Mouse (Mus musculus): Measurements from ENCODE around the gene Aup1.

Gene Aup1

DNA sequence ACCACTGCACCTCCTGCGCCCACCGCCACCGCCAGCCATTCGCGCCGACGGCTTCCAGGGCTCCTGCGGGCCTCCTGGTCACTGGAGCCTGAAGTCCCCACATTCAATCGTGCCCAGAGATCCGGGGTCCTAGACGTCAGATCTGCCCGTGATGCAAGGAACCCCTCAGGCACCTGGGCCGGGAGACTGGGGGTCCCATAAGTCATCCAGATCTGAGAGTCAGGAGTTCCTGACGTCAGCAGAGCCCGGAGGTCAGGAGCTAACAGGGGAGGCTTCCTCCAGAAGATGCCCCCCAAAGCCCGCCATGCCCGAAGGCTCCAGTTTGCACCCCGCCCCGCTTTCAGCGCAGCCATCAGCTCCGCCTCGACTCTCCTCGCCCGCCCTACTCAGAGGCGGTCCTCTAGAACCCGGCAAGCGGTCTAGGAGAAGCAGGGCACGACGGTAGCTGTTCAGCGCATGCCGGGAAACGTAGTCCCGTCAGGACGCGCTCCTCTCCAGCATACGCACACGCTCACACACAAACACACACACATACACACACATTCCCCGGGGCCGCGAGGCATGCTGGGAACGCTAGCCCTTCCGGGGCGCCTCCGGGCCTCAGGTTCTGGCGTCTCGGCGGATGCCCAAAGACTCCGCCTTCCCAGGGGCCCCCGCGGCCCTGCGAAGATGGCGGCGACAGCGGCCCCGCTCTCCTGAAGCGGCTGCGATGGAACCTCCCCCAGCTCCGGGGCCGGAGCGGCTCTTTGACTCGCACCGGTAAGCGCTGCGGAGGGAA, at the start of gene Aup1:
Gene Aup1, plus strand, starts transcription at position 448 of the 778 bp plus-strand sequence.
- peak; percentile 98 for DNase-seq (ENCODE audit: low spot score in 2 of 2)

DNA sequence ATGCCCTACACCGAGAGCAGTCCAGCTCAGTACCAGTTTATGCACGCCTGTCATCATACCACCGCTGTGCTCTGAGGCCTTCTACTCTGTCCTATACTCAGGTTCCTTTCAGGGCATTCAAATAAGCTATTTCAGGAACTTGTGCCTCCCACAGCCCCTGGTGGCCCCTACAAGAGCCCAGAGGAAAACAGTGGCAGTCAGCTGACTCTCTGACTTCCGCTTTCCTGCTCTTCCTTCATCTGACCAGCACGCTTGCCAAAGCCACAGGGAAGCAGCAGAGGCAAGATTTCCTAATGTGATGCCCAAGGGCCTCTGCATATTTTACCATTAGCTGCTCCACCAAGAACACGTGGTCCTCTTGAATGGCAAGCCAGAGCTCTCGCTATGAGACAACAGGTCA, 49.4 kb upstream of the Aup1 start:
- DNase-seq (ENCODE audit: low spot score in 2 of 2), result no peak

DNA sequence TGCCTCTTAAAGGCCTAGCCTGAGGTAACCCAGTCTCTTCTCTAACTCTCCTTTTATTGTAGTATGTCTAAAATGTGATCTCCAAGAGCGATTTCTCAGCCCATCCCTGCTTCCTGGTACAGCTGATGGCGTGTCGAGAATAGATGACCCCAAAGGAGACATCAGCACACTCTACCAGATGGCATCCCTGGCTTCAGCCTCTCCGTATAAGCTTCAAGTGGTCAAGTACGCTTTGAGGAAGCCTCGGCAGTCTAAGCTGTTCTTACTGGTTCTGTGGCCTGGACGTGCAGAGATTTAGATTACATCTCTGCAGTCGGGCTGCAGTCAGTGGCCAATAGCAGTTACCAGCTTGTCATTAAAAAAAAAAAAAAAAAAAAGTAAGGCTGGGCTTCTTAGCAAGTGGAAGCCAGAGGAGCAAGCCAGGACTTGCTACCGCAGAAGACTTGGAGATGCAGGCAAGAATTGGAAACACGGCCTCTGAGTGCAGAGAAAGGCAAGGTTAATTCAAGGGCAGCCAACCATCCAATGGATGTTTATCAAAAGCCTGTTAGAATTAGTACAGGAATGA, 48.8 kb upstream of the Aup1 start:
- DNase-seq (ENCODE audit: low spot score in 2 of 2), result no peak

GRCm38 (mm10) chr6:83006114-83006513, 48.2 kb upstream of the Aup1 start:
- DNase-seq (ENCODE audit: low spot score in 2 of 2), result no peak

- DNase-seq (ENCODE audit: low spot score in 2 of 2), result no peak
Measured at GRCm38 (mm10) chr6:83008659-83009058, 45.7 kb upstream of the Aup1 start.

- DNase-seq (ENCODE audit: low spot score in 2 of 2), result no peak
Measured at GRCm38 (mm10) chr6:83010010-83010409, 44.3 kb upstream of the Aup1 start.

DNA sequence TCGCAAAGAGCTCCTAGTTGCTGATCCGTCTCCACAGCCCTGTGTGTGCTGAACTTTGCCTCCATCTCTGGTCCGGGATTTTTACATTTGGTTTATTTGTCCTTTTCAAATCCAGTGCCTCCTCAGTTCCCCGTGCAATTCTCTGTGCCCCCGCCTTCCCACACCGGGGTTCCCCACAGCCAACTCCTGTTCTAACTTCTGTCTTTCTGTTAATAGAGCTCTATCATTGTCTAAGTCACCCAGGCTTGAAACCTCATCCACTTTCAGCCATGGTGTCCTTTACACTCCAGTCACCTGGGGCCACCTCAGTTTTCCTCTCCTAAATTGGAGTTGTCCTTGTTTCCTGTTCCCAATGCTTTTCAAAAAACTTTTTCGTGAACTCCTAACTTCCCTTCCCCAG, 43.1 kb upstream of the Aup1 start:
- no peak for DNase-seq (ENCODE audit: low spot score in 2 of 2)

DNA sequence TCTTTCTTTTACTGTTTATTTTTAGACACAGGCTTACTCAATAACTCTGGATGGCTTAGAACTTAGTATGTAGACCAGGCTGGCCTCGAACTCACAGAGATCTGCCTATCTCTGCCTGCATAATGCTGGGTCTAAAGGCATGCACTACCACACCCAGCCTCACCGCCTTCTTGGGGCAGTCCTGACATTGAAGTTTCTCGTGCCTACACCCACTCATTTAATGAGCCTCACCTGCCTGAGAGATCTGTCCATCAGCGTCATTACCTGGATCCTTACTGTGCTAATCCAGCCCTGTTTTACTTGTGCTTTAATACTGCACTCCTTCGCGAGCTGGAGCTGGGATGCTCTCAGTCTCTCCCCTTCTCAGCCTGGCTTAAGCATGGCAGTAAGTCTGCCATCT, 42.6 kb upstream of the Aup1 start:
- DNase-seq (ENCODE audit: low spot score in 2 of 2), result no peak

DNA sequence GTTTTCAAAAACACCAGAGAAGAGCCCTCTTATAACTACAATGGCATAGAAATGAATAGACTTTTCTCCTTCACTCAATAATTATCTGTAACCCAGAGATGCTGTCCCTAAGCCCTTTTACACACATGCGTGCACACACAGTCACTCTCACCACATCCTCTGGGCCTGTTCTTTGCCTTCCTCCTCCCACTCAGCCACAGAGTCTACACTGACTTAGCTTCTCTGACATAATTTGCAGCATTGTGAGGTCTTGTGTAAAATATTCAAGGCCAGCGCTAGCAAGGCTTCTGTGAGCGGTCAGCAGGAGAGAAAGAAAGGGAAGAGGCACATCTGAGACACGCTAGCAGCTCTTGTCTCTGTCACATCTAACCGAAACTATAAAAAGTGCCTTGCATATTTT, 40.9 kb upstream of the Aup1 start:
- DNase-seq (ENCODE audit: low spot score in 2 of 2), result no peak

GRCm38 (mm10) chr6:83014482-83015466, 39.5 kb upstream of the Aup1 start:
- no peak for DNase-seq (ENCODE audit: low spot score in 2 of 2)

DNA sequence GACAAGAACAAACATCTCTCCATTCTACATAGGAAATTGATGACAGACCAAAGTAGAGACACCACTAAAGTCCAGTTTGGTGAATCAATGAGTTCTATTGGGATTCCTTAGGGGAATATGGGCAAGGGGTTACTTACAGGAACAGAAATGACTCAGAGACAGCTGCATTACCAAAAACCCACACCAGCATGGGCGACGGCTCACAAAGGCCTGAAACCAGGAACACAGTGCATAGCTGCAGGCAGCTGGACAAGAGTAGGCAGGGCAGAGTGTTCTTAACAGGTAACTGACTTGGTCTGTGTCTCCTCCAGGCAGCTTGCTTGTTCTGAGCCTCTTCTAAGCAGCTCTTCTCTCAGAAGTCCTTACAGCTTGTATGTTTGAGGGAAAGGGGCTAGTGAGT, 38.6 kb upstream of the Aup1 start:
- no peak for DNase-seq (ENCODE audit: low spot score in 2 of 2)

DNA sequence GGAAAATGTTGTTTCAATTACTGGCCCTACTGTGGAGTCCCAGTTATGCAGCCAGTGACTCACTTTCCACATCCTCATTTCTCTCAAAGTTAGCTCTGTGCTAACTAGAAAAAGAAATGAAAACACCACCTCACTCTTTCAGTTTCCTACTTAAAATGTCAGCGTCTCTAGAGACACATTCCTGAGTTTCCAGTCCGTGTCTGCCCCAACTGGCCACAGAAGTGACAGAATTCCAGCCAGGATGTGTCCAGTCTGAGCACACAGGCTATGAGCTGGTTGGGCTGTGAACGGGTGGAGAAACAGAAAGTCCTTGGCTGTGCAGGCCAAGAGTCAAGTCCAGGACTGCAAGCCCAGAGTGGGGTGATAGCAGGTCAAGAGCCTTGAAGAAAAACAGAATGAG, 37.1 kb upstream of the Aup1 start:
- DNase-seq (ENCODE audit: low spot score in 2 of 2), result no peak

- DNase-seq (ENCODE audit: low spot score in 2 of 2), result no peak
Measured at GRCm38 (mm10) chr6:83019044-83019443, 35.3 kb upstream of the Aup1 start.

- no peak for DNase-seq (ENCODE audit: low spot score in 2 of 2)
Measured at GRCm38 (mm10) chr6:83020121-83020520, 34.2 kb upstream of the Aup1 start.

GRCm38 (mm10) chr6:83020836-83021593, 33.3 kb upstream of the Aup1 start:
- no peak for DNase-seq (ENCODE audit: low spot score in 2 of 2)

DNA sequence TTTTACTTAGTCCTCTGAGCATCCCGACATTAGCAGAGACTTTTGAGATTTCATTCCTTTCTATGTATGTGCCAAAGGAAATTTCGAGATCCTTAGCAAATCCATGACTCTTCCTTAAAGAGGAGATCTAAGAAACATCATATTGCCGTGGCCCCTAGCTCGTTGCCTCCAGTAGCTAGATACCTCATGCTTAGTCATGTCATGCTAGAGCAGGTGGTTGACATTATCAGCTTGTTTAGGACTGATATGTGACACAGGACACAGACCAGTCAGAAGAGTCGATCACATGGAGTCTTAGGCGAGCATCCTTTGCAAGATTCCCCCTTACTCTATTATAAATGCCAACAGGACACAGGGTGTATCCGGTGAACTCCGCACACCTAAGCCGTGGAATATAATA, 31.3 kb upstream of the Aup1 start:
- DNase-seq (ENCODE audit: low spot score in 2 of 2), result no peak

- DNase-seq (ENCODE audit: low spot score in 2 of 2), result no peak
Measured at GRCm38 (mm10) chr6:83023786-83024185, 30.5 kb upstream of the Aup1 start.

- DNase-seq (ENCODE audit: low spot score in 2 of 2), result no peak
Measured at GRCm38 (mm10) chr6:83024421-83024820, 29.9 kb upstream of the Aup1 start.

DNA sequence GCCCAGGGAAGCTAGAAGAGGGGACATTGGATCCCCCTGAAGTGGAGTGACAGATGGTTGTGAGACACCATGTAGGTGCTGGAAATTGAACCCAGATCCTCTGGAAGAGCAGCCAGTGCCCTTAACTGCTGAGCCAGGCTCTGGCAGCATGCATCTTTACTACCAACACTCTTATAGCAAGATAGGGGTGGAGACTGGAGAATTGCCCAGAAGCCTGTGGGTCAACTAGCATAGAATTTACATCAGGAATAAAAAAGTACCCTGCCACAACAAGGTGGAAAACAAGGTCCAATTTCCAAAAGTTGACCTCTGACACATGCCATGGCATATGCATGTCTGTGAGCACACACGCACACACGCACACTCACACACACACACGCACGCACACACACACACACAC, 29.1 kb upstream of the Aup1 start:
- DNase-seq (ENCODE audit: low spot score in 2 of 2), result no peak

DNA sequence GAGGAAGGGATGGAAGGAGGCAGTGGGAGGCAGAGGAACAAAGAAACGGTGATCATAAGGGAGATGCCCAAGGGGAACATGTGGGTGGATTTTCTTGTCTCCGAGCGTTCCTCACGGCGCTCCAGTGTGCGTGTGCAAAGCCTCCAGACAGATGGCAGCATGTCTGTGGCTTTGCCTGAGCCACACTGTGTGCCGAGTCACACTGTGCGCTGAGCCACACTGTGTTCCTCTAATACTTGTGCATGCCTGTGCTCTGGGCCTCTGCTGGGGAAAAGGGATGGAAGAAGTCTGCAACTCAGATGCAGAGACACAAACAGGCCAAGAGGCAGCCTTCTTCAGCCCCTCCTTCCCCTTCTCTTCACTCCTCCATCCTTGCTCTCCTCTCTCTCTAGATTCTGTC, 27.0 kb upstream of the Aup1 start:
- no peak for DNase-seq (ENCODE audit: low spot score in 2 of 2)

- no peak for DNase-seq (ENCODE audit: low spot score in 2 of 2)
Measured at GRCm38 (mm10) chr6:83027706-83028105, 26.6 kb upstream of the Aup1 start.

DNA sequence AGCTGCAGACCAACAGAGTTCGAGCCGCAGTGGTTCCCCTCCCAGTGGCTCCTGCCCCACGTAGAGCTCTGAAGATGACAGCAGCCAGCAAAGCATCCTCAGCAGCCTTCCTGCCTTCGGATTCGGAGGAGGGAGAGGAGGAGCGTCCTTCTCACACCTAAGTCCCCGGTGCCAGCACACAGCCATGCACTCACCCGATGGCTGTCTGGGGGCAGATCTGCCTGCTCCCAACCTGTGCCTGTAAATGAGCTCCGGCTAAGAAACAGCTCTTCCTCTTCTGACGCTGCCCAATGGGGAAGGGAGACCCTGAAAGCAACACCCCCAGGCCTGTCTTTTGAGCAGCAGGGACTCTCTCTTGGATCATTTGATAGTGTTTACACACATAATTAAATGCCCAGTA, 24.5 kb upstream of the Aup1 start:
- no peak for DNase-seq (ENCODE audit: low spot score in 2 of 2)
